Mouse (Mus musculus): ENCODE measurements around the gene Pfkm. TPM values are rescaled to one million over a fixed set of nuclear protein-coding genes. Genes with fewer than 3 reads are reported as not detected.

Pfkm gene
- polyA plus RNA-seq (2012; ENCODE audit: insufficient read depth, insufficient read length, missing spikeins): 55.0 and 67.2 TPM in 2 replicates

- no peaks in the 10 kb centered on the region for H3K4me1 ChIP-seq (ENCODE audit: control insufficient read depth, insufficient read depth, insufficient read length, low read length)
- H3K27ac ChIP-seq (replicated peaks; ENCODE audit: low read depth, low read length): peak within 1 kb of the TSS; percentile 96
- H3K4me3 ChIP-seq (ENCODE audit: insufficient read depth, low read depth, low read length): peak within 1 kb of the TSS; percentile 79
Measured at GRCm38 (mm10) chr15:98092372-98093120, at the start of gene Pfkm. Pfkm (plus strand) TSS chr15:98092589.

- Histone ChIP-seq H3K27ac (replicated peaks; ENCODE audit: low read depth, low read length) (no peak overlapping the region), H3K4me3 (ENCODE audit: insufficient read depth, low read depth, low read length) (no peak overlapping the region), H3K4me1 (ENCODE audit: control insufficient read depth, insufficient read depth, insufficient read length, low read length) (no peaks in the 10 kb centered on the region)
Measured at GRCm38 (mm10) chr15:98043967-98044366, 48.4 kb upstream of the Pfkm start.

GRCm38 (mm10) chr15:98044387-98044786 lies 48.0 kb upstream of the Pfkm start:
- no peaks in the 10 kb centered on the region for H3K4me1 ChIP-seq (ENCODE audit: control insufficient read depth, insufficient read depth, insufficient read length, low read length)
- no peak overlapping the region for H3K4me3 ChIP-seq (ENCODE audit: insufficient read depth, low read depth, low read length)
- H3K27ac ChIP-seq (replicated peaks; ENCODE audit: low read depth, low read length): no peak overlapping the region

GRCm38 (mm10) chr15:98048918-98049700 lies 43.3 kb upstream of the Pfkm start:
- H3K4me1 ChIP-seq (ENCODE audit: control insufficient read depth, insufficient read depth, insufficient read length, low read length): no peaks in the 10 kb centered on the region
- H3K27ac ChIP-seq (replicated peaks; ENCODE audit: low read depth, low read length): no peak overlapping the region
- H3K4me3 ChIP-seq (ENCODE audit: insufficient read depth, low read depth, low read length): no peak overlapping the region

GRCm38 (mm10) chr15:98051685-98052084 lies 40.7 kb upstream of the Pfkm start:
- Histone ChIP-seq H3K27ac (replicated peaks; ENCODE audit: low read depth, low read length) (no peak overlapping the region), H3K4me3 (ENCODE audit: insufficient read depth, low read depth, low read length) (no peak overlapping the region), H3K4me1 (ENCODE audit: control insufficient read depth, insufficient read depth, insufficient read length, low read length) (no peaks in the 10 kb centered on the region)

GRCm38 (mm10) chr15:98055246-98055645 lies 37.1 kb upstream of the Pfkm start:
- Histone ChIP-seq H3K4me3 (ENCODE audit: insufficient read depth, low read depth, low read length) (no peak overlapping the region), H3K4me1 (ENCODE audit: control insufficient read depth, insufficient read depth, insufficient read length, low read length) (no peaks in the 10 kb centered on the region), H3K27ac (replicated peaks; ENCODE audit: low read depth, low read length) (no peak overlapping the region)

GRCm38 (mm10) chr15:98065881-98066280 lies 26.5 kb upstream of the Pfkm start:
- Histone ChIP-seq H3K4me3 (ENCODE audit: insufficient read depth, low read depth, low read length) (no peak overlapping the region), H3K27ac (replicated peaks; ENCODE audit: low read depth, low read length) (no peak overlapping the region), H3K4me1 (ENCODE audit: control insufficient read depth, insufficient read depth, insufficient read length, low read length) (no peaks in the 10 kb centered on the region)

- H3K4me3 ChIP-seq (ENCODE audit: insufficient read depth, low read depth, low read length): no peak overlapping the region
- H3K4me1 ChIP-seq (ENCODE audit: control insufficient read depth, insufficient read depth, insufficient read length, low read length): no peaks in the 10 kb centered on the region
- H3K27ac ChIP-seq (replicated peaks; ENCODE audit: low read depth, low read length): no peak overlapping the region
Measured at GRCm38 (mm10) chr15:98066602-98067001, 25.8 kb upstream of the Pfkm start.

GRCm38 (mm10) chr15:98067492-98067891 lies 24.9 kb upstream of the Pfkm start:
- H3K4me1 ChIP-seq (ENCODE audit: control insufficient read depth, insufficient read depth, insufficient read length, low read length): no peaks in the 10 kb centered on the region
- no peak overlapping the region for H3K27ac ChIP-seq (replicated peaks; ENCODE audit: low read depth, low read length)

GRCm38 (mm10) chr15:98068506-98068905 lies 23.9 kb upstream of the Pfkm start:
- Histone ChIP-seq H3K27ac (replicated peaks; ENCODE audit: low read depth, low read length) (no peak overlapping the region), H3K4me3 (ENCODE audit: insufficient read depth, low read depth, low read length) (no peak overlapping the region), H3K4me1 (ENCODE audit: control insufficient read depth, insufficient read depth, insufficient read length, low read length) (no peaks in the 10 kb centered on the region)

More at GRCm38 (mm10) chr15:98067492-98067891, 24.9 kb upstream of the Pfkm start:
- H3K4me3 ChIP-seq (ENCODE audit: insufficient read depth, low read depth, low read length): no peak overlapping the region

GRCm38 (mm10) chr15:98069566-98070245 lies 22.7 kb upstream of the Pfkm start:
- no peak overlapping the region for H3K4me3 ChIP-seq (ENCODE audit: insufficient read depth, low read depth, low read length)
- H3K27ac ChIP-seq (replicated peaks; ENCODE audit: low read depth, low read length): no peak overlapping the region
- H3K4me1 ChIP-seq (ENCODE audit: control insufficient read depth, insufficient read depth, insufficient read length, low read length): no peaks in the 10 kb centered on the region

GRCm38 (mm10) chr15:98070376-98070775 lies 22.0 kb upstream of the Pfkm start:
- no peak overlapping the region for H3K4me3 ChIP-seq (ENCODE audit: insufficient read depth, low read depth, low read length)
- H3K27ac ChIP-seq (replicated peaks; ENCODE audit: low read depth, low read length): no peak overlapping the region
- H3K4me1 ChIP-seq (ENCODE audit: control insufficient read depth, insufficient read depth, insufficient read length, low read length): no peaks in the 10 kb centered on the region

- no peak overlapping the region for H3K4me3 ChIP-seq (ENCODE audit: insufficient read depth, low read depth, low read length)
- H3K27ac ChIP-seq (replicated peaks; ENCODE audit: low read depth, low read length): no peak overlapping the region
- H3K4me1 ChIP-seq (ENCODE audit: control insufficient read depth, insufficient read depth, insufficient read length, low read length): no peaks in the 10 kb centered on the region
Measured at GRCm38 (mm10) chr15:98074521-98074920, 17.9 kb upstream of the Pfkm start.

GRCm38 (mm10) chr15:98075034-98075433 lies 17.4 kb upstream of the Pfkm start:
- Histone ChIP-seq H3K27ac (replicated peaks; ENCODE audit: low read depth, low read length) (no peak overlapping the region), H3K4me1 (ENCODE audit: control insufficient read depth, insufficient read depth, insufficient read length, low read length) (no peaks in the 10 kb centered on the region), H3K4me3 (ENCODE audit: insufficient read depth, low read depth, low read length) (no peak overlapping the region)

GRCm38 (mm10) chr15:98076901-98077300 lies 15.5 kb upstream of the Pfkm start:
- no peak overlapping the region for H3K4me3 ChIP-seq (ENCODE audit: insufficient read depth, low read depth, low read length)
- no peaks in the 10 kb centered on the region for H3K4me1 ChIP-seq (ENCODE audit: control insufficient read depth, insufficient read depth, insufficient read length, low read length)
- H3K27ac ChIP-seq (replicated peaks; ENCODE audit: low read depth, low read length): no peak overlapping the region
